Mouse (Mus musculus): ENCODE measurements at regions not wholly inside any gene's neighbourhood (a gene's known extent, or its start where the extent isn't known, plus 50 kb on each side); places are given as distances from the start of the nearest gene placed in this dataset.

DNA sequence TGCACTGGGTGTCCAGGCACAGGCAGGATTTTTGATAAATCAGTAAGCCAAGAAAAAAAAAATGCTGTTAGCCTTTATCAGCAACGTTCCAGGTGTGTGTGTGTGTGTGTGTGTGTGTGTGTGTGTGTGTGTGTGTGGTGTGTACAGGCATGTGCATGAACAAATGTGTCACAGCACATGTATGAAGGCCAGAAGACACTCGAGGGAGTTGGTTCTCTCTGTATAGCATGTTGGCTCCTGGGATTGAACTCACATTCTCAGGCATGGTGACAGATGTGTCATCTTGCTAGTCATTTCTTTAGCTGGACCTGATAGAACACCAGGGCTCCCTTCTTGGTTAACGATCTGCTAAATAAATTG is 74.8 kb upstream of the Caprin1 start:
- Histone ChIP-seq H3K4me3 (no peak overlapping the region), H3K4me2 (replicated peaks) (no peak overlapping the region), H3K9me3 (replicated peaks) (no peaks in the 10 kb centered on the region), H3K9ac (no peak overlapping the region), H3K27ac (peak overlapping the region; percentile 30; the same call in 1 of the 2 replicates), H3K4me1 (no peaks in the 10 kb centered on the region), H3K36me3 (no peaks in the 10 kb centered on the region), H3K27me3 (no peaks in the 10 kb centered on the region; the same call in 1 of the 2 replicates)
- 59% methylated on average over 3 of the region's 3 CpGs for WGBS
- ATAC-seq (ENCODE audit: low FRiP score), result peak; percentile 49

DNA sequence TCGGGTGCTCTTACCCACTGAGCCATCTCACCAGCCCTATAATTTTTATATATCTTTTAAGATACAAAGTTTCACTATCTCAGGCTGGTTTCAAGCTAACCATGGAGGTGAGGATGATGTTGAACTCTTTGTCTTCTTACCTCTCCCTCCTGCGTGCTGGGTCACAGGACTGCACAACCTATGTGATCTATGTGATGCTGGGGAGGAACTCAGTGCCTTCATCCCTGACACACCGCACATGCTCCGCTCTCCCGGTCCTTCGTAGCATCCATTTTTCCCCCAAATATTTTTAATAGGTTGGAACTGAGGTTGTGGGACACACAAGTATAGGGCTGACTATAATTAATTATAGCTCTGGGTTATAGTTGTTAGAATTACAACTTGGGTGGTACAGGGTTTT is 75.9 kb upstream of the Caprin1 start:
- H3K4me3 ChIP-seq, result no peak overlapping the region
- H3K4me2 ChIP-seq (replicated peaks), result no peak overlapping the region
- no peak overlapping the region for H3K9ac ChIP-seq
- no peak for ATAC-seq (ENCODE audit: low FRiP score)
- H3K4me1 ChIP-seq, result no peaks in the 10 kb centered on the region
- H3K27me3 ChIP-seq, result no peaks in the 10 kb centered on the region; the same call in 1 of the 2 replicates
- WGBS, result 86% methylated on average over 6 of the region's 6 CpGs
- no peaks in the 10 kb centered on the region for H3K36me3 ChIP-seq
- no peak overlapping the region for H3K27ac ChIP-seq
- no peaks in the 10 kb centered on the region for H3K9me3 ChIP-seq (replicated peaks)

DNA sequence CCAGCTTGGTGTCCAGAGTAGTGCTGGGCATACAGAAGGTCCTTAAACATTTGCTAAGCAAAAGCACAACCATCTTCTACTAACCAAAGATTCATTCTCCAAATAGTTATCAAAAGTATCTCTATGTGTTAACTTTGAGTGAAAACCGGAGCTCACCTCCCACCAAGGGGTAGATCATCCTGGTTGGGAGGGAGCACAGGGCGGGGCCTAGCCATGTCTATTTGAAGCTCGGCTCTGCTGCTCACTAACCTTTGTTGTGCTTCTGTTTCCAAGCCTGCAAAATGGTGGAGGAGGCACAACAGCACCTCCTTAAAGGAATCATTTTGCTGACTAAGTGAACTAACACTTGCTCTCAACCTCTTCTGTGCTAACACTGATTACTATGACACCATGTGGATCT is 77.0 kb upstream of the Caprin1 start:
- H3K9ac ChIP-seq, result no peak overlapping the region
- H3K4me1 ChIP-seq, result no peaks in the 10 kb centered on the region
- no peak overlapping the region for H3K27ac ChIP-seq
- H3K9me3 ChIP-seq (replicated peaks), result no peaks in the 10 kb centered on the region
- no peak overlapping the region for H3K4me3 ChIP-seq
- 57% methylated on average over 3 of the region's 3 CpGs for WGBS
- no peak overlapping the region for H3K4me2 ChIP-seq (replicated peaks)
- H3K36me3 ChIP-seq, result no peaks in the 10 kb centered on the region
- H3K27me3 ChIP-seq, result no peaks in the 10 kb centered on the region
- no peak for ATAC-seq (ENCODE audit: low FRiP score)

DNA sequence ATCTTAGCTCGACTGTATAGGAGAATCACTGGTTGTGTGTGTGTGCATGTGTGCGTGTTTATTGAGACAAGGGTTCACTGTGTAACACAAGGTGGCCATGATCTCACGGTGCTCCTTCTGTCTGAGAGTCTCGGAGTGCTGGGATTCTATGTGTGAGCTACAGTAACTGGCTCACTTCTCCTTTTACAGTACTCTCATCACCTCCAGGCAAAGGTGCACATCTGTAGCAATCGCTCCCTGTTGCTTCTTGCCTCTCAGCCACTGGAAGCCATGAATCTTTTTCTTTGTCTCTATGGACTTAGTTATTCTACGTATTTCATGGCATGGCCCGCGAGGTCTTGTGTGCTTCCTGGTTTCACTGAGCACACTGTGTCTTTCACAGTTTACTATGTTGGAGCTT is 78.3 kb upstream of the Caprin1 start:
- no peak for ATAC-seq (ENCODE audit: low FRiP score)
- 88% methylated on average over 8 of the region's 8 CpGs for WGBS

DNA sequence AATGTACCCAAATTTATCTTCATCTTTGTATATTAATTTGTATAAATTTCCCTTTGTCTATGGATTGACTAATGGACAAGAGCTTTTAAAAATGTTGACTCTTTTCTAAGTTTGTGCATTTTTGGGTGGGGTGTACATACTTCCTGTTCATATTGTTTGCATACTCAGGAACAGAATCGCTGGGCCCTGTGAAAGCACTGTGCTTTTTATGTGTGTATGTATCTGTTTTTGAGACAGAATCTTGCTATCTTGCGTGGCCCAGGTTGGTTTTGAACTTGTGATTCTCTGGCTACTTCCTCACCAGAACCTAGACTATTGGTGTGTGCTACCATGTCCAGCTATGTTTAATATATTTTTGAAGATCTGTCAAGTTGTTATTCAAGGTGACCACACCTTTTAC is 78.8 kb upstream of the Caprin1 start:
- no peak overlapping the region for H3K9ac ChIP-seq
- no peaks in the 10 kb centered on the region for H3K36me3 ChIP-seq
- no peak overlapping the region for H3K4me3 ChIP-seq
- H3K9me3 ChIP-seq (replicated peaks), result no peaks in the 10 kb centered on the region
- H3K27me3 ChIP-seq, result no peaks in the 10 kb centered on the region
- ATAC-seq (ENCODE audit: low FRiP score), result no peak
- H3K4me2 ChIP-seq (replicated peaks), result no peak overlapping the region
- 89% methylated on average over 2 of the region's 2 CpGs for WGBS
- peaks cover 5% of the 10 kb centered on the region for H3K4me1 ChIP-seq
- no peak overlapping the region for H3K27ac ChIP-seq

More for the DNA sequence above, 78.3 kb upstream of the Caprin1 start:
- H3K9me3 ChIP-seq (replicated peaks), result no peaks in the 10 kb centered on the region
- no peak overlapping the region for H3K27ac ChIP-seq
- no peak overlapping the region for H3K9ac ChIP-seq
- no peaks in the 10 kb centered on the region for H3K27me3 ChIP-seq
- peaks cover under 1% of the 10 kb centered on the region; the same call in 1 of the 2 replicates for H3K4me1 ChIP-seq
- H3K36me3 ChIP-seq, result no peaks in the 10 kb centered on the region
- no peak overlapping the region for H3K4me3 ChIP-seq
- H3K4me2 ChIP-seq (replicated peaks), result no peak overlapping the region

DNA sequence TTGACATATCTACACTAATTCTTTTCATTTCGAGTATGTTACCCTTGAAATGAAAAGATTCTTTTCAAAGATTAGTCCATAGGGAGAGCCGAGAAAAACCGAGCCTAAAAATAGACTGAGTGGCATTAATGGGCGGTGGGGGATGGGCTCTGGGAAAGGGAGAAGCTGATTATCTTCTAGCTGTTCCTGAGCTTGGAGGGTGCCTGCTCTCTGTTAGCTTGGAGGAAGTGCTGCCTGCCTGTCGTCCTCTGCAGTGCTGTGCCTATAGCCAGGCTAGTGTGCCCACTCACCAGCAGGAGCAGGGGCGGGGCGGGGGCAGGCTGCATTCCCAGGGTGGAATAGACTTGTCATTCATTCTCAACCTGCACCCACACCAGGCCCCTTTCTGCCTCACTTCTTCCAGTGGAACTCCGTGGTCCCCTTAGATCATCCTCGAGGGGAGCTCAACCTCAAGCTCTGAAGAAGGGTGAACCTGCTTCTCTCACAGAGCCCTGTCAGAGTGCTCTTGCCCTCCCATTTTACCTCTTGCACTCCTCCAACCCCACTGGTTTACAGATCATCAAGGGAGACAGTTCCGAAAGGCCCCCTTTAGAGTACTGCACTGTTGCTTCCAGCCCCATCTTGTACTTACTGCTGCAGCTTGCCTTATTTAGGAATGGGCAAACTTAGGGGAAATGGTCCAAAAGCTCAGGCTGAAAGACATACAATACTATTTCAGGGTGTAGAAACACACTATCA is 76.6 kb upstream of the Lmo2 start:
- Histone ChIP-seq H3K9ac (no peak overlapping the region), H3K36me3 (no peaks in the 10 kb centered on the region), H3K4me1 (peaks cover 9% of the 10 kb centered on the region), H3K4me2 (replicated peaks) (no peak overlapping the region), H3K4me3 (no peak overlapping the region), H3K27me3 (0 out of 2 replicates have a peak, but pooled peaks cover 2% of the 10 kb centered on the region), H3K27ac (no peak overlapping the region), H3K9me3 (replicated peaks) (no peaks in the 10 kb centered on the region)
- ATAC-seq (ENCODE audit: low FRiP score), result peak; percentile 61
- WGBS, result 30% methylated on average over 10 of the region's 10 CpGs

DNA sequence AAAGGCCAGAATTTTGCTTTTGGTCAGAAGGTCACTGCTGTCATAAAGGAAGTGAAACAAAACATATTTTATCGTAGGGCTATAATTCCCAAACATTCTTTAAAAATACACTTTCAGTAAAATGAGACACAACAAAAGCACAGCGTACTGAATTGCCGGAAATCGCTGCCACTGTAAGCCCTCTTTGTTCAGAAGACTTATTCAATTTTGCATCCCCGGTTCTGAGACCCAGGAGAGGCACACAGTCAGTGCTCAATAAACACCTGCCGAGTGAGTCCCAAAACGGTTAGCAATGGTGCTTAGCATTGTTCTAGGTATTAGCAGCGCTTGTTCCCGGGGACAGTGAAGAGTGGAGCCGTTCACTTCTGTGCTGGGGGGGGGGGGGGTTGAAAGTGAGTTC is 72.9 kb upstream of the Lmo2 start:
- Histone ChIP-seq H3K9me3 (replicated peaks) (no peaks in the 10 kb centered on the region), H3K4me3 (no peak overlapping the region), H3K4me2 (replicated peaks) (no peak overlapping the region), H3K4me1 (peaks cover 9% of the 10 kb centered on the region), H3K27ac (no peak overlapping the region), H3K9ac (no peak overlapping the region), H3K36me3 (no peaks in the 10 kb centered on the region), H3K27me3 (0 out of 2 replicates have a peak, but pooled peaks cover 2% of the 10 kb centered on the region)
- 70% methylated on average over 10 of the region's 10 CpGs for WGBS
- no peak for ATAC-seq (ENCODE audit: low FRiP score)

DNA sequence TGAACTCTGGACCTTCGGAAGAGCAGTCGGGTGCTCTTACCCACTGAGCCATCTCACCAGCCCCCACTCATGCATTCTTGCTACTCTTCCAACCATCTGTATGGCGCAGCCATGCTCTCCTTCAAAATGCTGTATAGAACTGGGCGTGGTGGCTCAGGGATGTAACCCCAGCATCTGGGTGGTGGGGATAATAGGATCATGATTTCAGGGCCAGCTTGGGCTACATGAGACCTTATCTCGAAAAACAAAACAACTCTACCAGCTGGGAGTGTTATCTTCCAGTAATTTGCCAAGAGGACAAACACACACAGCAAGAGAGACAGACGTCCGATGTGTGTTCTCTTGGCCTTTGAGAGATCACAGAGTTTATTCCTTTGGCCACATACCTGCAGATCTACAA is 69.8 kb upstream of the Lmo2 start:
- no peaks in the 10 kb centered on the region for H3K36me3 ChIP-seq
- H3K4me2 ChIP-seq (replicated peaks), result no peak overlapping the region
- no peaks in the 10 kb centered on the region for H3K9me3 ChIP-seq (replicated peaks)
- H3K4me1 ChIP-seq, result peaks cover 9% of the 10 kb centered on the region
- H3K9ac ChIP-seq, result no peak overlapping the region
- no peak overlapping the region for H3K4me3 ChIP-seq
- 91% methylated on average over 7 of the region's 7 CpGs for WGBS
- H3K27ac ChIP-seq, result no peak overlapping the region
- no peaks in the 10 kb centered on the region for H3K27me3 ChIP-seq
- no peak for ATAC-seq (ENCODE audit: low FRiP score)

DNA sequence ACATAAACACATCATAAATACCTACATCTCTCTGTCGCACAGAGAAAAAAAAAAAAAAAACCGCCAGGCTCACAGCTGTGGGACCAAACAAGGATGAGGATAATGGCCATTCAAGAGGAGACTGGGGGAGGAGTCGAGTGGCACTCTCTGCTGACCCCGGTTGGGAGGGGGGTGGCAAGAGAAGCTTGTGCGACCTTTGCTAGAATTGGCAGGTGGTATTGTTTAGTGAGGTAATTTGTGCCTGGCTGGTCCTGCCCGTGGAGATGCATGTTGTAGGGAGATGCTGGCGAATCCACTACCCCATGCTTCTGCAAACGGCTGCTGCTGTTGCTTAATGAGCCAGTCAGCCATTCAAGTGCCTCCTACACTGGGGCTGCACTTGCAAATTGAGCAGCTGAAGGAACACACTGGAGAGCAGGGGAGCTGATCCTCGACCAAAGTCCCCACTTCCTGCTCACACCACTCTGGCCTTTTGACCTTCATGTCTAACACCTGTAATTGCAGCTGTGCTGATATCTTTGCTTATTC is 66.5 kb upstream of the Lmo2 start:
- no peak overlapping the region for H3K4me3 ChIP-seq
- peak; percentile 66; the same call in 1 of the 2 replicates for ATAC-seq (ENCODE audit: low FRiP score)
- H3K9me3 ChIP-seq (replicated peaks), result no peaks in the 10 kb centered on the region
- H3K27ac ChIP-seq, result peak overlapping the region; percentile 4
- no peak overlapping the region; the same call in 1 of the 2 replicates for H3K4me2 ChIP-seq (replicated peaks)
- WGBS, result 3% methylated on average over 9 of the region's 9 CpGs
- no peak overlapping the region for H3K9ac ChIP-seq
- H3K27me3 ChIP-seq, result no peaks in the 10 kb centered on the region
- no peaks in the 10 kb centered on the region for H3K36me3 ChIP-seq
- peaks cover 18% of the 10 kb centered on the region for H3K4me1 ChIP-seq

DNA sequence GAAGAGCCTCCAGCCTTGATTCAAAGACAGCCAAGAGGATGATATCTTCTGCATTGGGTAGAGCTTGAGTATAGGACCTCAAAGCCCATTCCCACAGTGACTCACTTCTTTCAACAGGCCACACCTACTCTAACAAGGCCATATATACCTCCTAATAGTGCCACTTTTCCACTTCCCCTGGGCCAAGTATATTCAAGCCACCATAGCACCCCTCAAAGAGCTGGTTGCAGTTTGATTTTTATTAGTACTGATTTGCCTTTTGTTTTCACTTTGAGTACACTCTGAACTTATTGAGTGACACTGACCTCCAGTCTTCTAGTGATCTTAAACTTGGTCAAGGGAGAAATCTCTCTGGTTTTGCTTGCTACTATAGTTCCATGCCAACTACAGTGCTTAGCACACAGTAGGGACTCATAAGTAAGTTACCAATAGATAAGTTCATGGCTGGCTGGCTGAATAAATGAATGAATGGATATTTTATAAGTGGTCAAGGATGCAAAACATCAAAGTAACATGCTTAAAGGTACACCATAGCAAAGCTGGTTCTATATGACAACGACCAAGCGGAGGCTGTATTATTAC is 64.5 kb upstream of the Lmo2 start:
- no peak overlapping the region for H3K4me3 ChIP-seq
- no peak overlapping the region for H3K9ac ChIP-seq
- no peak overlapping the region for H3K4me2 ChIP-seq (replicated peaks)
- H3K27ac ChIP-seq, result no peak overlapping the region
- H3K4me1 ChIP-seq, result peaks cover 18% of the 10 kb centered on the region
- no peaks in the 10 kb centered on the region for H3K36me3 ChIP-seq
- WGBS, result 98% methylated on average over 2 of the region's 2 CpGs
- H3K9me3 ChIP-seq (replicated peaks), result no peaks in the 10 kb centered on the region
- no peak for ATAC-seq (ENCODE audit: low FRiP score)
- no peaks in the 10 kb centered on the region for H3K27me3 ChIP-seq

DNA sequence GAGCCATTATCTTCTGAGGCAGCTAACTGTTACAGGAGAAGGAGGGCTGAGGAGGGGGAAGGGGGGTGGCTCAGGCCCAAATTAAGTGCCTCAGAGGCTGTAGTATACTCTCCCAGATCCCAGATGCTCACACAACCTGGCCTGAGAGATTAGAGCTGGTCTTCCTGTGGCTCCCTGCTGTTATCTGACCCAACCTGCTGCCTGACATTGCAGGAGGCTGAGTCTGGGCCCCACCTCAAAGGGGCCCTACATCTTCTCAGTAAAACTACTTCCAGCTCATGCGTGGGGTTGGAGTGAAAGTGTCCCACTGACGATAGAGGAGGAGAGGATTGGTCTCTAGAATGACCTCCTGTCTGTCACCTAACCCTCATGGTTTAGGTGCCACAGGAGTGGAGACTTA is 64.0 kb upstream of the Lmo2 start:
- Histone ChIP-seq H3K36me3 (no peaks in the 10 kb centered on the region), H3K4me3 (no peak overlapping the region), H3K27me3 (no peaks in the 10 kb centered on the region), H3K27ac (no peak overlapping the region), H3K9me3 (replicated peaks) (no peaks in the 10 kb centered on the region), H3K9ac (no peak overlapping the region), H3K4me2 (replicated peaks) (no peak overlapping the region), H3K4me1 (peaks cover 18% of the 10 kb centered on the region)
- ATAC-seq (ENCODE audit: low FRiP score), result no peak
- 49% methylated on average over 2 of the region's 2 CpGs for WGBS

DNA sequence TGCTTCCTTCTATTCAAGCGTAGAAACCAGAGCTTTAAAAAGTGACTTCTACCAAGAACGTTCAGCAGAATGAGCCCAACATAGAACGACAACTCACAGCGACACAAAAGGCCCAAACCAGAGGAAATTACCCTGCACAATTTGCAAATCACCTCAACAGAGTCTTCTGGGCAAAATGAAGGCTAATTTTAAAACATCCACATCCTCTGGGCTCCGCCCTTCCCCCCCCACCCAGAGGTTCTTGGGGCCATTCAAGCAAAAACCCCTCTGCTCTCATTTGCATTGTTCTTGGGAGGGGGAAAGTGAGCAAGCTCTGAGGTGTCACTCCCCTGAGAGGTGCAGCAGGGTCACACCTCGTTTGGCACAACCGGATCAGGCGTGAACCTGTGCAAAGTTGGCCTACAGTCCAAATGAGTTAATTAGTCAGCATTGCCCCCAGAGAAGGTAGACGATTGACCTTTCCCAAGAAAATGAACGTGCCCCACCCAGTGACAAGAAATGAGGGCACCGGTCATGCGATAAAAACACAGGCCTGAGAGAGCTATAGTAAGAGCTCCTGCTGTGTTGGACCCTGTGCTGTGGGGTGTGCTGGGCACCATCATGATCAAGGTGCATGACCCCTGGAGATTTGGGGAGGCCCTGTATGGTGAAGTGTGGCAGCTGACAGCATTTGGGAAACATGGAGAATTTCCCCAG is 62.7 kb upstream of the Lmo2 start:
- Histone ChIP-seq H3K9me3 (replicated peaks) (no peaks in the 10 kb centered on the region), H3K9ac (no peak overlapping the region), H3K4me1 (peaks cover 18% of the 10 kb centered on the region), H3K4me3 (no peak overlapping the region), H3K4me2 (replicated peaks) (no peak overlapping the region), H3K27ac (no peak overlapping the region), H3K36me3 (no peaks in the 10 kb centered on the region), H3K27me3 (no peaks in the 10 kb centered on the region)
- no peak for ATAC-seq (ENCODE audit: low FRiP score)
- WGBS, result 59% methylated on average over 12 of the region's 12 CpGs
